In genomic region chr17:31901461-31902204, GRCm38 (mm10) we compare ENCODE assay signal across 9 mouse cellular contexts. TPM values are rescaled to one million over a fixed set of nuclear protein-coding genes. Genes with fewer than 3 reads are reported as not detected.
DNase-seq lines count a peak whose midpoint lies in the region; ATAC-seq lines count a peak whose summit lies in the region.
"Had no signal": no experiment of that assay in that cellular context is flagged by ENCODE, and none has a peak within 500 bp of the region (broad histone marks: within the 10 kb centered on the region; RNA-seq: fewer than 3 reads in every experiment).

No protein-coding gene starts in this region.

- peak overlapping the region; percentile 41; the same call in 1 of the 2 replicates for H3K27ac ChIP-seq in kidney, embryonic 16.5 days (ENCODE audit: low read length)
- H3K27ac ChIP-seq in lung, embryonic 15.5 days = peak overlapping the region; percentile 91
- H3K27ac ChIP-seq in neural tube, embryonic 15.5 days (replicated peaks) = no peak overlapping the region

- H3K36me3 ChIP-seq in kidney, embryonic 16.5 days (ENCODE audit: insufficient read depth, low read length) = no peaks in the 10 kb centered on the region
- no peaks in the 10 kb centered on the region for H3K36me3 ChIP-seq in lung, embryonic 15.5 days
- no peaks in the 10 kb centered on the region for H3K36me3 ChIP-seq in neural tube, embryonic 15.5 days

- no peak overlapping the region for H3K9ac ChIP-seq in kidney, embryonic 16.5 days (replicated peaks; ENCODE audit: low read length)
- no peak overlapping the region for H3K9ac ChIP-seq in lung, embryonic 15.5 days
- no peak overlapping the region for H3K9ac ChIP-seq in neural tube, embryonic 15.5 days (replicated peaks)

- H3K4me3 ChIP-seq in kidney, embryonic 16.5 days (ENCODE audit: low read length) = no peak overlapping the region
- no peak overlapping the region for H3K4me3 ChIP-seq in lung, embryonic 15.5 days
- no peak overlapping the region for H3K4me3 ChIP-seq in neural tube, embryonic 15.5 days (replicated peaks)

- H3K9me3 ChIP-seq in kidney, embryonic 16.5 days (ENCODE audit: low read length) = no peaks in the 10 kb centered on the region
- no peaks in the 10 kb centered on the region for H3K9me3 ChIP-seq in lung, embryonic 15.5 days
- H3K9me3 ChIP-seq in neural tube, embryonic 15.5 days (replicated peaks) = no peaks in the 10 kb centered on the region

- ATAC-seq in kidney, embryonic 16.5 days (ENCODE audit: low FRiP score, low TSS enrichment) = peak; percentile 71; the same call in 1 of the 2 replicates
- ATAC-seq in lung, embryonic 15.5 days (ENCODE audit: borderline replicate concordance, extremely low read depth, low FRiP score, low TSS enrichment) = peak; percentile 40
- ATAC-seq in neural tube, embryonic 15.5 days (ENCODE audit: low FRiP score) = no peak
- ATAC-seq: inflammation-experienced regulatory T-cells, adult 6 months had no signal

- no peaks in the 10 kb centered on the region for H3K4me1 ChIP-seq in kidney, embryonic 16.5 days (ENCODE audit: insufficient read depth, low read length)
- H3K4me1 ChIP-seq in lung, embryonic 15.5 days = peaks cover 47% of the 10 kb centered on the region
- no peaks in the 10 kb centered on the region for H3K4me1 ChIP-seq in neural tube, embryonic 15.5 days

- H3K27me3 ChIP-seq in kidney, embryonic 16.5 days (ENCODE audit: insufficient read depth, low read length) = no peaks in the 10 kb centered on the region
- no peaks in the 10 kb centered on the region for H3K27me3 ChIP-seq in lung, embryonic 15.5 days
- no peaks in the 10 kb centered on the region for H3K27me3 ChIP-seq in neural tube, embryonic 15.5 days (replicated peaks)

- DNase-seq in c-Kit-negative CD71-positive TER-119-positive erythroid progenitor cells, embryonic 14.5 days (ENCODE audit: low read depth, low spot score) = peak; percentile 59
- peak; percentile 15 for DNase-seq in gastrocnemius, postnatal 25 days
- DNase-seq in thymus, postnatal 10 days (ENCODE audit: low spot score in 2 of 2) = no peak
- no peak for DNase-seq in spleen, postnatal 36 days (ENCODE audit: low spot score in 2 of 2)
- DNase-seq: cerebellum, adult 11 months had no signal

- no peak overlapping the region for H3K4me2 ChIP-seq in kidney, embryonic 16.5 days (replicated peaks; ENCODE audit: low read depth, low read length)
- peak overlapping the region; percentile 19; the same call in 1 of the 2 replicates for H3K4me2 ChIP-seq in lung, embryonic 15.5 days
- no peak overlapping the region for H3K4me2 ChIP-seq in neural tube, embryonic 15.5 days

- 55% methylated on average over 11 of the region's 11 CpGs for WGBS in kidney, embryonic 16.5 days
- 20% methylated on average over 11 of the region's 11 CpGs for WGBS in lung, embryonic 15.5 days
- WGBS in neural tube, embryonic 15.5 days = 84% methylated on average over 11 of the region's 11 CpGs

RNA-seq across cellular contexts. Expression of gene Sik1, which starts 46.0 kb away (rescaled TPM):
- 10 to 100 TPM; 17.2 to 19.6 TPM for total RNA-seq in gastrocnemius, postnatal 25 days (2021)
- 16.5 and 17.8 TPM in 2 replicates for polyA plus RNA-seq in kidney, embryonic 16.5 days (2015; fragmentation: Nextera tagmentation; extraction: Ambion mirVana)
- 32.7 and 35.4 TPM in 2 replicates for polyA plus RNA-seq in lung, embryonic 15.5 days (2015; fragmentation: Nextera tagmentation; extraction: Ambion mirVana)
- 18.4 and 20.7 TPM in 2 replicates for polyA plus RNA-seq in neural tube, embryonic 15.5 days (2015; fragmentation: Nextera tagmentation; extraction: Ambion mirVana)

Comparison
In these comparisons a context has a peak if more than half of its experiments do, and no peak if none do; other contexts are left out.
1. DNase-seq: peak in c-Kit-negative CD71-positive TER-119-positive erythroid progenitor cells, embryonic 14.5 days (single experiment) and gastrocnemius, postnatal 25 days (single experiment); none in thymus, postnatal 10 days (0 of 2) and spleen, postnatal 36 days (0 of 2).